Comparison of ENCODE assay signal across 10 mouse cellular contexts in the genomic region with DNA sequence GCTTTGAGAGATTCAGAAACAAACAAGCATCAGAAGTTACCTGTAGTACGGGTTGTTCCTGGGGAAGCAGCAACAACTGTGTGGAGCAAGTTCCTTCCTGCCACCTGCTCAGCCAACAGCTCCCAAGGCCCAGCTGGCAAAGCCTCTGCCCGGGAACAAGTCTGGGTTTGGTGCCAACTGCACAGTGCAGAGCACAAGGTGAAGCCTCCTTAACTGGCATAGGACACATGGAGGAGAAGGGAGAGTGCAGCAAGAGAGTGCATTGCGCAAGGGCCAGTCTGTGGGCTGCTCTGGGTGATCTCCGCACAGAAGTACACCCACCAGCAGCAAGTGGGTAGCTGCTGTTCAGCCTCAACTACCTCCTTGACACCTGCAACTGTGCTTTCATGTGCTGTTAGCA.
DNase-seq lines count a peak whose midpoint lies in the region; ATAC-seq and TF ChIP-seq lines count a peak whose summit lies in the region.
"Had no signal": no experiment of that assay in that cellular context is flagged by ENCODE, and none has a peak within 500 bp of the region (broad histone marks: within the 10 kb centered on the region; RNA-seq: fewer than 3 reads in every experiment).

No protein-coding gene starts in this region.

- H3K79me2 ChIP-seq in liver, adult 2 months (ENCODE audit: control insufficient read depth, insufficient read depth, low read length), result no peaks in the 10 kb centered on the region

- H3K4me2 ChIP-seq in liver, embryonic 12.5 days, result no peak overlapping the region
- H3K4me2 ChIP-seq: embryonic facial prominence, embryonic 12.5 days; liver, embryonic 13.5 days; neural tube, embryonic 12.5 days had no signal

- H3K36me3 ChIP-seq in liver, adult 2 months (ENCODE audit: control insufficient read depth, insufficient read depth, low read length), result no peaks in the 10 kb centered on the region
- H3K36me3 ChIP-seq in liver, embryonic 12.5 days, result no peaks in the 10 kb centered on the region
- H3K36me3 ChIP-seq: embryonic facial prominence, embryonic 12.5 days; liver, embryonic 13.5 days; neural tube, embryonic 12.5 days had no signal

- H3K27me3 ChIP-seq in liver, adult 2 months (ENCODE audit: control insufficient read depth, insufficient read depth, low read length), result no peaks in the 10 kb centered on the region
- no peaks in the 10 kb centered on the region; the same call in 1 of the 2 replicates for H3K27me3 ChIP-seq in liver, embryonic 12.5 days (replicated peaks)
- H3K27me3 ChIP-seq: embryonic facial prominence, embryonic 12.5 days; liver, embryonic 13.5 days had no signal

- H3K27ac ChIP-seq in liver, adult 2 months (replicated peaks; ENCODE audit: insufficient read depth, low read depth, low read length), result no peak overlapping the region
- no peak overlapping the region for H3K27ac ChIP-seq in liver, embryonic 12.5 days
- H3K27ac ChIP-seq: embryonic facial prominence, embryonic 12.5 days; liver, embryonic 13.5 days; neural tube, embryonic 12.5 days had no signal

- DNase-seq in liver, adult 2 months (ENCODE audit: extremely low read depth, low read depth, low spot score), result peak; percentile 73
- DNase-seq in cerebellum, adult 18-20 months, result peak; percentile 71 to 80
- peak; percentile 53 to 83 for DNase-seq in lung, postnatal 4 days
- no peak for DNase-seq in urinary bladder, postnatal 10 days (ENCODE audit: low spot score)
- DNase-seq in MN1 (ENCODE audit: low spot score), result no peak
- DNase-seq: liver, embryonic 13.5 days had no signal

- TF ChIP-seq POLR2A in liver, adult 2 months (IDR thresholded peaks at IDR 0.05; ENCODE audit: extremely low read depth, insufficient read depth, low read length), result no peak

- no peak for ATAC-seq in liver, embryonic 12.5 days
- ATAC-seq in granulocyte monocyte progenitor cell, adult 5-6 weeks (replicated peaks; ENCODE audit: poor library complexity, severe bottlenecking), result peak; percentile 88

- no peak for TF ChIP-seq CTCF in liver, adult 2 months (IDR thresholded peaks at IDR 0.05; ENCODE audit: low read depth, low read length)

- no peaks in the 10 kb centered on the region for H3K9me3 ChIP-seq in liver, embryonic 12.5 days (replicated peaks)
- H3K9me3 ChIP-seq: embryonic facial prominence, embryonic 12.5 days; liver, embryonic 13.5 days; neural tube, embryonic 12.5 days had no signal

- H3K4me1 ChIP-seq in liver, adult 2 months (ENCODE audit: control insufficient read depth, insufficient read depth, low read length), result peaks cover 2% of the 10 kb centered on the region; the same call in 1 of the 2 replicates
- peaks cover 16% of the 10 kb centered on the region for H3K4me1 ChIP-seq in liver, embryonic 12.5 days

- H3K4me3 ChIP-seq in liver, adult 2 months (ENCODE audit: insufficient read depth, low read depth, low read length), result no peak overlapping the region
- no peak overlapping the region for H3K4me3 ChIP-seq in liver, embryonic 12.5 days
- H3K4me3 ChIP-seq: embryonic facial prominence, embryonic 12.5 days; liver, embryonic 13.5 days; neural tube, embryonic 12.5 days had no signal

- H3K9ac ChIP-seq in liver, adult 2 months (ENCODE audit: low read depth, low read length), result no peak overlapping the region
- H3K9ac ChIP-seq in liver, embryonic 12.5 days, result no peak overlapping the region
- H3K9ac ChIP-seq: embryonic facial prominence, embryonic 12.5 days; liver, embryonic 13.5 days; neural tube, embryonic 12.5 days had no signal

- WGBS in liver, adult 2 months, result 34% methylated on average over 4 of the region's 4 CpGs
- 77% methylated on average over 4 of the region's 4 CpGs for WGBS in liver, embryonic 12.5 days (ENCODE audit: insufficient replicate concordance)

Comparison
In these comparisons a context has a peak if more than half of its experiments do, and no peak if none do; other contexts are left out.
1. DNase-seq: peak in liver, adult 2 months (single experiment), cerebellum, adult 18-20 months (2 of 2) and lung, postnatal 4 days (2 of 2); none in urinary bladder, postnatal 10 days (single experiment) and MN1 (single experiment).